Mouse (Mus musculus) retina, postnatal 1 day (tissue): ENCODE data around the gene Ddx43.

Experiments used
- DNase-seq: peaks from one replicate; pipeline ENCODE4 v3.0.0-alpha.2; 2012

The Ddx43 gene

GRCm38 (mm10) chr9:78447973-78448873, 52.6 kb downstream of the Ddx43 start, which contains the start of the genes Mto1 and Gm17324:
Mto1 (plus strand) TSS chr9:78448208.
Gm17324 (minus strand) TSS chr9:78448786.
- peak; percentile 94 for DNase-seq

- no peak for DNase-seq
These were observed 54.8 kb downstream of the Ddx43 start for GRCm38 (mm10) chr9:78450404-78450803.

- no peak for DNase-seq
These were observed 55.8 kb downstream of the Ddx43 start for GRCm38 (mm10) chr9:78451382-78451781.

GRCm38 (mm10) chr9:78457026-78457425, 61.4 kb downstream of the Ddx43 start:
- DNase-seq, result no peak

- DNase-seq, result no peak
These were observed 67.8 kb downstream of the Ddx43 start for GRCm38 (mm10) chr9:78463337-78463736.

- no peak for DNase-seq
These were observed 70.1 kb downstream of the Ddx43 start for GRCm38 (mm10) chr9:78465725-78466124.
